Mouse (Mus musculus): ENCODE measurements around the gene Slco1c1. TPM values are rescaled to one million over a fixed set of nuclear protein-coding genes. Genes with fewer than 3 reads are reported as not detected.

The Slco1c1 gene
- not detected in 2 replicates for total RNA-seq (2012; rRNA removed)

GRCm38 (mm10) chr6:141523747-141524640, at the start of gene Slco1c1:
Gene Slco1c1, plus strand, starts transcription at chr6:141524368.
- Histone ChIP-seq H3K4me1 (ENCODE audit: control insufficient read depth in 2 of 2, insufficient read depth in 2 of 2, low read length in 2 of 2, poor library complexity in 1 of 2) (no peaks in the 10 kb centered on the region), H3K27ac (ENCODE audit: insufficient read depth, low read depth, low read length, poor library complexity, severe bottlenecking) (no peak within 1 kb of the TSS), H3K4me3 (ENCODE audit: insufficient read depth in 1 of 2, low read depth in 1 of 2, low read length in 2 of 2, poor library complexity in 1 of 2, severe bottlenecking in 1 of 2) (no peak within 1 kb of the TSS), H3K36me3 (ENCODE audit: control insufficient read depth, insufficient read depth, low read length, poor library complexity, severe bottlenecking) (no peaks in the 10 kb centered on the region), H3K9me3 (ENCODE audit: control insufficient read depth, insufficient read depth, low read depth, low read length) (no peaks in the 10 kb centered on the region), H3K9ac (ENCODE audit: insufficient read depth, low read depth, low read length, poor library complexity, severe bottlenecking) (no peak within 1 kb of the TSS)
- no peak for TF ChIP-seq CHD2 (IDR thresholded peaks at IDR 0.05; ENCODE audit: low read depth, low read length)
- no peak for TF ChIP-seq HCFC1 (IDR thresholded peaks at IDR 0.05; ENCODE audit: borderline replicate concordance, insufficient read depth, low read length)
- TF ChIP-seq ZC3H11A (IDR thresholded peaks at IDR 0.05; ENCODE audit: borderline replicate concordance, low read depth, low read length), result no peak
- TF ChIP-seq MAFK (IDR thresholded peaks at IDR 0.05; ENCODE audit: insufficient read depth, low read depth, low read length), result no peak
- TF ChIP-seq ZNF384 (IDR thresholded peaks at IDR 0.05; ENCODE audit: low read depth, low read length), result no peak
- in situ Hi-C loops (cut with MboI; ENCODE audit: low sequenced_read_pairs in 2 of 2, unreplicated experiment in 2 of 2), result no loop called here
- no peak for DNase-seq (ENCODE audit: low read depth, low spot score)

- H3K4me1 ChIP-seq (ENCODE audit: control insufficient read depth in 2 of 2, insufficient read depth in 2 of 2, low read length in 2 of 2, poor library complexity in 1 of 2), result no peaks in the 10 kb centered on the region
- H3K36me3 ChIP-seq (ENCODE audit: control insufficient read depth, insufficient read depth, low read length, poor library complexity, severe bottlenecking), result no peaks in the 10 kb centered on the region
- TF ChIP-seq ZNF384 (IDR thresholded peaks at IDR 0.05; ENCODE audit: low read depth, low read length) (no peak), CHD2 (IDR thresholded peaks at IDR 0.05; ENCODE audit: low read depth, low read length) (no peak), ZC3H11A (IDR thresholded peaks at IDR 0.05; ENCODE audit: borderline replicate concordance, low read depth, low read length) (no peak), MAFK (IDR thresholded peaks at IDR 0.05; ENCODE audit: insufficient read depth, low read depth, low read length) (no peak), HCFC1 (IDR thresholded peaks at IDR 0.05; ENCODE audit: borderline replicate concordance, insufficient read depth, low read length) (no peak)
- no peak overlapping the region for H3K27ac ChIP-seq (ENCODE audit: insufficient read depth, low read depth, low read length, poor library complexity, severe bottlenecking)
- no peak overlapping the region for H3K9ac ChIP-seq (ENCODE audit: insufficient read depth, low read depth, low read length, poor library complexity, severe bottlenecking)
- no peak for DNase-seq (ENCODE audit: low read depth, low spot score)
- H3K9me3 ChIP-seq (ENCODE audit: control insufficient read depth, insufficient read depth, low read depth, low read length), result no peaks in the 10 kb centered on the region
- H3K4me3 ChIP-seq (ENCODE audit: insufficient read depth in 1 of 2, low read depth in 1 of 2, low read length in 2 of 2, poor library complexity in 1 of 2, severe bottlenecking in 1 of 2), result no peak overlapping the region
- in situ Hi-C loops (cut with MboI; ENCODE audit: low sequenced_read_pairs in 2 of 2, unreplicated experiment in 2 of 2), result no loop called here
These were observed 49.5 kb upstream of the Slco1c1 start for GRCm38 (mm10) chr6:141474696-141475095.

GRCm38 (mm10) chr6:141485302-141486021, 38.7 kb upstream of the Slco1c1 start:
- DNase-seq (ENCODE audit: low read depth, low spot score), result no peak
- Histone ChIP-seq H3K27ac (ENCODE audit: insufficient read depth, low read depth, low read length, poor library complexity, severe bottlenecking) (no peak overlapping the region), H3K4me1 (ENCODE audit: control insufficient read depth in 2 of 2, insufficient read depth in 2 of 2, low read length in 2 of 2, poor library complexity in 1 of 2) (no peaks in the 10 kb centered on the region), H3K4me3 (ENCODE audit: insufficient read depth in 1 of 2, low read depth in 1 of 2, low read length in 2 of 2, poor library complexity in 1 of 2, severe bottlenecking in 1 of 2) (no peak overlapping the region), H3K9me3 (ENCODE audit: control insufficient read depth, insufficient read depth, low read depth, low read length) (no peaks in the 10 kb centered on the region), H3K9ac (ENCODE audit: insufficient read depth, low read depth, low read length, poor library complexity, severe bottlenecking) (no peak overlapping the region), H3K36me3 (ENCODE audit: control insufficient read depth, insufficient read depth, low read length, poor library complexity, severe bottlenecking) (no peaks in the 10 kb centered on the region)
- in situ Hi-C loops (cut with MboI; ENCODE audit: low sequenced_read_pairs in 2 of 2, unreplicated experiment in 2 of 2), result loop anchor here in 1 of 2 experiments (10.0 kb wide), 1 partner anchor 559 kb away; no protein-coding TSS in a partner anchor
- TF ChIP-seq MAFK (IDR thresholded peaks at IDR 0.05; ENCODE audit: insufficient read depth, low read depth, low read length), result no peak
- no peak for TF ChIP-seq HCFC1 (IDR thresholded peaks at IDR 0.05; ENCODE audit: borderline replicate concordance, insufficient read depth, low read length)
- no peak for TF ChIP-seq ZC3H11A (IDR thresholded peaks at IDR 0.05; ENCODE audit: borderline replicate concordance, low read depth, low read length)
- TF ChIP-seq ZNF384 (IDR thresholded peaks at IDR 0.05; ENCODE audit: low read depth, low read length), result no peak
- TF ChIP-seq CHD2 (IDR thresholded peaks at IDR 0.05; ENCODE audit: low read depth, low read length), result no peak

- H3K4me1 ChIP-seq (ENCODE audit: control insufficient read depth in 2 of 2, insufficient read depth in 2 of 2, low read length in 2 of 2, poor library complexity in 1 of 2), result no peaks in the 10 kb centered on the region
- in situ Hi-C loops (cut with MboI; ENCODE audit: low sequenced_read_pairs in 2 of 2, unreplicated experiment in 2 of 2), result loop anchor here in 1 of 2 experiments (10.0 kb wide), 1 partner anchor 558 kb away; no protein-coding TSS in a partner anchor
- no peaks in the 10 kb centered on the region for H3K9me3 ChIP-seq (ENCODE audit: control insufficient read depth, insufficient read depth, low read depth, low read length)
- H3K36me3 ChIP-seq (ENCODE audit: control insufficient read depth, insufficient read depth, low read length, poor library complexity, severe bottlenecking), result no peaks in the 10 kb centered on the region
- DNase-seq (ENCODE audit: low read depth, low spot score), result no peak
- no peak overlapping the region for H3K4me3 ChIP-seq (ENCODE audit: insufficient read depth in 1 of 2, low read depth in 1 of 2, low read length in 2 of 2, poor library complexity in 1 of 2, severe bottlenecking in 1 of 2)
- no peak overlapping the region for H3K9ac ChIP-seq (ENCODE audit: insufficient read depth, low read depth, low read length, poor library complexity, severe bottlenecking)
- TF ChIP-seq ZC3H11A (IDR thresholded peaks at IDR 0.05; ENCODE audit: borderline replicate concordance, low read depth, low read length), result 0 out of 2 replicates have a peak, but pooled peaks have one; percentile 12
- no peak for TF ChIP-seq CHD2 (IDR thresholded peaks at IDR 0.05; ENCODE audit: low read depth, low read length)
- no peak overlapping the region for H3K27ac ChIP-seq (ENCODE audit: insufficient read depth, low read depth, low read length, poor library complexity, severe bottlenecking)
These were observed 36.9 kb upstream of the Slco1c1 start for GRCm38 (mm10) chr6:141487266-141487665.
